Mouse (Mus musculus) liver, embryonic 11.5 days (tissue): ENCODE measurements around the gene Zbtb46. TPM values are rescaled to one million over a fixed set of nuclear protein-coding genes. Genes with fewer than 3 reads are reported as not detected.
"Not testable (repeated sequence)": the region's sequence is repeated elsewhere in the genome, so short reads cannot be mapped to it uniquely, and the experiment has no call there.

Experiments
- ATAC-seq: fragments of 200-750 bp; cut with Nextera tagmentation; replicated peaks from 2 replicates; pipeline ENCODE4 v1.8.0; 2017; ENCODE audit warnings: moderate number of reproducible peaks, mild to moderate bottlenecking, moderate TSS enrichment, moderate library complexity; ENCODE audit not compliant: low FRiP score
- DNase-seq: peaks from one replicate; pipeline ENCODE4 v3.0.0-alpha.2; 2017; ENCODE audit warnings: low spot score
- H3K27ac ChIP-seq: fragments of 300-500 bp; sonication (generic); 2 replicates; pipeline ENCODE4 v1.5.1; 2014; ENCODE audit warnings: mild to moderate bottlenecking, low read depth, low read length, control low read depth
- H3K27me3 ChIP-seq: fragments of 300-500 bp; sonication (generic); replicated peaks from 2 replicates; pipeline ENCODE4 v1.6.1; 2014; ENCODE audit warnings: low read length, mixed read lengths; ENCODE audit not compliant: control insufficient read depth, insufficient read depth
- H3K36me3 ChIP-seq: fragments of 300-500 bp; sonication (generic); 2 replicates; pipeline ENCODE4 v1.6.1; 2014; ENCODE audit warnings: mild to moderate bottlenecking, low read length, moderate library complexity, mixed read lengths; ENCODE audit not compliant: control insufficient read depth, insufficient read depth
- H3K4me1 ChIP-seq: fragments of 300-500 bp; sonication (generic); replicated peaks from 2 replicates; pipeline ENCODE4 v1.6.1; 2014; ENCODE audit warnings: low read length, mixed read lengths; ENCODE audit not compliant: control insufficient read depth, insufficient read depth
- H3K4me2 ChIP-seq: fragments of 300-500 bp; sonication (generic); 2 replicates; pipeline ENCODE4 v1.6.1; 2014; ENCODE audit warnings: mild to moderate bottlenecking, control low read depth, moderate library complexity
- H3K4me3 ChIP-seq: fragments of 300-500 bp; sonication (generic); 2 replicates; pipeline ENCODE4 v1.5.1; 2014; ENCODE audit warnings: low read depth, low read length, control low read depth
- H3K9ac ChIP-seq: fragments of 300-500 bp; sonication (generic); 2 replicates; pipeline ENCODE4 v1.6.1; 2014; ENCODE audit warnings: low read depth, low read length, control low read depth
- H3K9me3 ChIP-seq: fragments of 300-500 bp; sonication (generic); 2 replicates; pipeline ENCODE4 v1.6.1; 2016; ENCODE audit warnings: low read length, inconsistent platforms, mixed read lengths; ENCODE audit not compliant: control insufficient read depth
- WGBS: fragments of 180-500 bp; shearing (Covaris S2); extraction: QIAGEN DNeasy Blood & Tissue Kit; methylation state at CpG from one replicate; pipeline ENCODE4 v1.1.7; 2014; 5-methylcytosine and 5-hydroxymethylcytosine counted together
- polyA plus RNA-seq: library from polyadenylated mRNA; unstranded; fragments of >200 nt; fragmentation: Nextera tagmentation; extraction: Ambion mirVana; gene quantifications from 2 replicates; pipeline ENCODE4 v1.2.1, GENCODE M21; 2014

The Zbtb46 gene
- polyA plus RNA-seq, result 25.2 and 26.9 TPM in 2 replicates

GRCm38 (mm10) chr2:181459153-181459672 lies at the start of gene Zbtb46:
TSS of gene Zbtb46 (minus strand) at chr2:181459426.
- Histone ChIP-seq H3K27me3 (no peaks in the 10 kb centered on the region), H3K36me3 (no peaks in the 10 kb centered on the region; the same call in 1 of the 2 replicates), H3K4me3 (peak within 1 kb of the TSS; percentile 84), H3K9me3 (no peaks in the 10 kb centered on the region), H3K9ac (peak within 1 kb of the TSS; percentile 84), H3K4me2 (peak within 1 kb of the TSS; percentile 95), H3K4me1 (peaks cover 33% of the 10 kb centered on the region), H3K27ac (peak within 1 kb of the TSS; percentile 99)
- DNase-seq (peak; percentile 90), ATAC-seq (peak; percentile 77)
- WGBS, result 1% methylated on average over 59 of the region's 83 CpGs

DNA sequence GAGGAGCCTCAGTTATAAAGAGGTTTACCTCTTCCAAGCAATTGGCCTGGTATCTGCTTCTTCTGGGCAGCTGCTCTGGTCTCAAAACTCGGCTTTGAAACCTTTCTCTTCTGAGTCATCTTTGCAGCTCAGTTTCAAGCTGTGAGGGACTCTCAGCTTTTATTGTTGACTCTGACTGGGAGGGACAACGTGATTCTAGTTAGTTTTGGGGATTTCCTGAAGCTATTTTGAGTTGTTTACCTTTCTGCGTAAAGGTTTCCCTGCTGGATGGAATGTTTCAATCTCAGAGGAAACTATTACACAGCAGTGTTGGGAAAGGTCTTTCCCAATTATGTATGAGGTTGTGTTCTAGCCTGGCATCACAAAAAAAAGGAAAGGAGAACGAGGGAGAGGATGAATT lies 39.4 kb upstream of the Zbtb46 start:
- DNase-seq (no peak), ATAC-seq (no peak)
- H3K4me2 ChIP-seq, result peak overlapping the region; percentile 90; the same call in 1 of the 2 replicates
- no peak overlapping the region for H3K27ac ChIP-seq
- H3K36me3 ChIP-seq, result peaks cover 28% of the 10 kb centered on the region
- H3K9me3 ChIP-seq, result no peaks in the 10 kb centered on the region
- 0 out of 2 replicates have a peak overlapping the region, but pooled peaks have one; percentile 43 for H3K9ac ChIP-seq
- peaks cover 7% of the 10 kb centered on the region for H3K4me1 ChIP-seq
- 0 out of 2 replicates have a peak overlapping the region, but pooled peaks have one; percentile 8 for H3K4me3 ChIP-seq
- WGBS, result 78% methylated on average over 4 of the region's 4 CpGs
- no peaks in the 10 kb centered on the region for H3K27me3 ChIP-seq

- peak overlapping the region; percentile 94 for H3K9ac ChIP-seq
- peaks cover 7% of the 10 kb centered on the region for H3K4me1 ChIP-seq
- H3K27me3 ChIP-seq, result no peaks in the 10 kb centered on the region
- ATAC-seq (peak; percentile 83), DNase-seq (peak; percentile 76)
- H3K9me3 ChIP-seq, result no peaks in the 10 kb centered on the region
- H3K36me3 ChIP-seq, result peaks cover 25% of the 10 kb centered on the region
- WGBS, result under 1% methylated on average over 12 of the region's 12 CpGs
- peak overlapping the region; percentile 86 for H3K4me3 ChIP-seq
- H3K27ac ChIP-seq, result peak overlapping the region; percentile 99
- peak overlapping the region; percentile 90 for H3K4me2 ChIP-seq
Observed at GRCm38 (mm10) chr2:181497548-181497875, 38.3 kb upstream of the Zbtb46 start.

DNA sequence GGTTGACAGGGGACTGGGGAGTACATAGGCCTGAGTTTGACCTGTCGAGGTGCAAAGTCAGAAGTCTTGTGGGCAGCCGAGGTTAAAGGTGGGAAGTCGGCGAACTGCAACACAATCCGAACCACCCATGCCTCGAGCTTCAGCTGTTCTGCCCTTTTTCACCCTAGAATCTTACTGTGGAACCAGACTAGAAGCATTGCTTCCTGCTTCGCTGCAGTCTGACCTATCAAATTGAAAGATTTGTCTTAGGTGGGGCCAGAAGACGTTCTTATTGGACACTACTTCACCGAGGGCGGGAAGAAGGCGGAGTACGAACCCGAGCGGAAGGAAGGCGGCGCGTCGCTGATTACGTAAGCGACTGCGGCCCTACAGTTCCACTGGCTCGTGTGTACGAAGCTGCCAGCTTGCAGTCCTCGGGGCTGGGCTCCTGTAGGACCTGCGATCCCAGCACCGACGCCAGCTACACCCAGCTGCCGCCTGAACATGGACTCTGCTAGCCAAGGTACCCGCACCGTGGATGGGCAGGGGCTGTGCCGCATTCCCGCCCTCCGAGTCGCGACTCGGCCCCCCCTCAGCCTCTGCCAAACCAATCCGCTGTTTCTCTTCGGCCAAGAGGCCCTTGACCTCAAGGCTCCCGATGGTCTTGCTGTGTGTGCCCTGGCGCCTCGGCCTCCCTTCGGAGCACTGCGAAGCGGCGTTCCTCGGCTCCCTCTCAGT lies 37.8 kb upstream of the Zbtb46 start, which contains the start of gene Tpd52l2:
Gene Tpd52l2 (plus strand): TSS at position 312 of the 717 bp plus-strand sequence.
- no peaks in the 10 kb centered on the region for H3K9me3 ChIP-seq
- peak within 1 kb of the TSS; percentile 94 for H3K9ac ChIP-seq
- peak within 1 kb of the TSS; percentile 99 for H3K27ac ChIP-seq
- peaks cover 7% of the 10 kb centered on the region for H3K4me1 ChIP-seq
- H3K36me3 ChIP-seq, result peaks cover 21% of the 10 kb centered on the region
- no peaks in the 10 kb centered on the region for H3K27me3 ChIP-seq
- under 1% methylated on average over 46 of the region's 46 CpGs for WGBS
- peak; percentile 89 for DNase-seq
- peak within 1 kb of the TSS; percentile 90 for H3K4me2 ChIP-seq
- ATAC-seq, result peak; percentile 92
- peak within 1 kb of the TSS; percentile 86 for H3K4me3 ChIP-seq

DNA sequence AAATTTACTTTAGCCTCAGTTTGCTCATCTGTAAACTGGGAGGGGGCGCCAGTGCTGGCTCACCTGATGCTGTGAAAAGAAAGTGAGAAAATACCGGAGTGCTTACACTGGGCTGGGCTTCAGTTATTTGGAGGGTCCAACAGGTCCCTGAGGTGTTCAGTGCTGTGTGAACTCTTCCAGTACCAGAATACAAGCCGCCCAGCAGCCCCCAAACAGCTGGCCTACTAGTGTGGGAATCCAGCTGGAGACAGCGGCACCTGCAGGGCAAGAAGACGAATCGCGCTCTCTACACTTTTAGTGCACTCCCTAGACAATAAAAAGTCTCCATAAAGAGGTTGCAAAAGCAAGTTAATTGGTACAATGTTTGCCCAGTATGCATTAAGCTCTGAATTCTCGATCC lies 37.1 kb upstream of the Zbtb46 start:
- H3K4me3 ChIP-seq, result peak overlapping the region; percentile 86
- peaks cover 14% of the 10 kb centered on the region for H3K36me3 ChIP-seq
- H3K4me2 ChIP-seq, result peak overlapping the region; percentile 90
- peaks cover 10% of the 10 kb centered on the region for H3K4me1 ChIP-seq
- DNase-seq, result peak; percentile 61
- peak; percentile 62 for ATAC-seq
- WGBS, result 9% methylated on average over 8 of the region's 8 CpGs
- no peaks in the 10 kb centered on the region for H3K27me3 ChIP-seq
- H3K9me3 ChIP-seq, result no peaks in the 10 kb centered on the region
- peak overlapping the region; percentile 99 for H3K27ac ChIP-seq
- peak overlapping the region; percentile 94 for H3K9ac ChIP-seq

GRCm38 (mm10) chr2:181495845-181496244 lies 36.6 kb upstream of the Zbtb46 start:
- WGBS, result 47% methylated on average over 8 of the region's 8 CpGs
- H3K4me1 ChIP-seq, H3K4me3 ChIP-seq, H3K9ac ChIP-seq, ATAC-seq, DNase-seq, H3K27me3 ChIP-seq, H3K9me3 ChIP-seq, H3K27ac ChIP-seq: not testable (repeated sequence)
- Histone ChIP-seq H3K4me2 (peak overlapping the region; percentile 90), H3K36me3 (peaks cover 10% of the 10 kb centered on the region)

DNA sequence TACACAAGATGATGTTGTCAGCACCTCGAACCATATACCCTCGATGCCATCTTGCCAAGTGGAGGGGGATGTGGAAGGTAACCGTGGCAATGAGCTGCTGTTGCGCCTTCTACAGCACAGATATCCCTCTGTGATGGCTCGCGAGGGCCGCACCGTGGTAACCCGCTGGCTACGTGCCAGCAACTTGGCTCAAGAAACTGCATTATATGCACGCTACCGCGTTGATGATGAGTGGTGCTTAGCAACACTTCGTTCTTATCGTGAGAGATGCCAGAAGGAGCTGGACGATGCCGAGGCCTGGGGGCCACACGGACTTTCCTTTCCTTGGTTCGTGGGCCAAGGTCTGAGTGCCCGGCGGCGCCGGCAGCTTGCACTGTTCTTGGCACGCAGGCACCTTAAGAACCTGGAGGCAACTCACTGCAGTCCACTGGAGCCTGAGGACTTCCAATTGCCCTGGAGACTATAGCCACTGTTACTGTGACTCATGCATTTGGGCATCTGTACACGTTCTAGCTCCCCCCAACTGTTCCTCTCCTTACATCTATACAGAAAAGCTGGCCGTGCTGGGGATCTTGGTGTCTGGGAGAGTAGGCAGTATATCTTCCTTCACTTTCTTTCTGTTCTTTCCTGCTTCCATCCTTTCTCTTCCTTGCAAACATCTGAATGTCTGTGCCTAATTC lies 35.2 kb upstream of the Zbtb46 start:
- WGBS, result 78% methylated on average over 26 of the region's 26 CpGs
- no peak for ATAC-seq

DNA sequence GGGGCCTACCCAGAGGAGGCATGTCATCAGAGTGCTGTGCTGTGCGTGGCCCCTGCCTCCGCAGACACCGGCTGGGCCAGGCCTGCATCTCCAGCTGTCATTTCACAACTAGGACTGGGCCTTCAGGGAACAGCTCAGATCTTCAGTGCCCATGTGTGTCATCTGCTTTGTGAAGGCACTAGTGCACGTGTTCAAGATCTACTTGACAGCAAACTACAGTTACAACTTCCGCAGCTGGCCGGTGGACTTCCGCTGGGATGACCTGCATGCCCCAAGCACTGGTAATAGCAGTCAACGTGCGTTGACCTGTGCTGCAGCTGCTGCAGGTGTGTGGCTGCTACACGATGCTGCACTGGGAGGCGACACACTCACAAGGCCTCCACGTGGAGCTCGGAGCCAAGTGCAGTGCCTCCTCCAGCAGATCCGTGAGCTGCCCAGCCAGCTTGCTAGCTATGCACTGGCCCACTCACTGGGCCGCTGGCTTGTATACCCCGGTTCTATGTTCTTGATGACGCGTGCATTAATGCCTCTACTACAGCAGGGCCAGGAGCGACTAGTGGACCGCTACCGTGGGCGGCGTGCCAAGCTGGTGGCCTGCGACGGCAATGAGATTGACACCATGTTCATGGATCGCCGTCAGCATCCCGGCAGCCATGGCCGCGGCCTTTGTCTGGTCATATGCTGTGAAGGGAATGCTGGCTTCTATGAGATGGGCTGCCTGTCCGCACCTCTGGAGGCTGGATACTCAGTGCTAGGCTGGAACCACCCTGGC lies 34.1 kb upstream of the Zbtb46 start, which contains the start of gene Abhd16b:
Gene Abhd16b (plus strand): TSS at position 51 of the 772 bp plus-strand sequence.
- 86% methylated on average over 31 of the region's 31 CpGs for WGBS
- DNase-seq, result no peak
- no peaks in the 10 kb centered on the region for H3K9me3 ChIP-seq
- H3K9ac ChIP-seq, result no peak within 1 kb of the TSS
- H3K4me1 ChIP-seq, result peaks cover 8% of the 10 kb centered on the region; the same call in 1 of the 2 replicates
- no peak for ATAC-seq
- H3K27ac ChIP-seq, result no peak within 1 kb of the TSS
- no peaks in the 10 kb centered on the region for H3K27me3 ChIP-seq
- no peak within 1 kb of the TSS for H3K4me3 ChIP-seq
- peak within 1 kb of the TSS; percentile 7; the same call in 1 of the 2 replicates for H3K4me2 ChIP-seq
- no peaks in the 10 kb centered on the region for H3K36me3 ChIP-seq

More for the DNA sequence above, 35.2 kb upstream of the Zbtb46 start:
- H3K4me1 ChIP-seq, result peaks cover 10% of the 10 kb centered on the region
- H3K9ac ChIP-seq, result no peak overlapping the region
- H3K27ac ChIP-seq, result no peak overlapping the region
- no peaks in the 10 kb centered on the region for H3K27me3 ChIP-seq
- no peaks in the 10 kb centered on the region for H3K9me3 ChIP-seq
- H3K36me3 ChIP-seq, result peaks cover 2% of the 10 kb centered on the region; the same call in 1 of the 2 replicates
- H3K4me3 ChIP-seq, result no peak overlapping the region
- DNase-seq, result no peak
- H3K4me2 ChIP-seq, result no peak overlapping the region
